Mouse (Mus musculus): Measurements from ENCODE around the gene Ppp1r8. TPM values are rescaled to one million over a fixed set of nuclear protein-coding genes. Genes with fewer than 3 reads are reported as not detected.
"Not testable (repeated sequence)": the region's sequence is repeated elsewhere in the genome, so short reads cannot be mapped to it uniquely, and the experiment has no call there.

Ppp1r8 gene
- polyA plus RNA-seq, 1 experiment from 2014 or later, result 66.2 TPM

DNA sequence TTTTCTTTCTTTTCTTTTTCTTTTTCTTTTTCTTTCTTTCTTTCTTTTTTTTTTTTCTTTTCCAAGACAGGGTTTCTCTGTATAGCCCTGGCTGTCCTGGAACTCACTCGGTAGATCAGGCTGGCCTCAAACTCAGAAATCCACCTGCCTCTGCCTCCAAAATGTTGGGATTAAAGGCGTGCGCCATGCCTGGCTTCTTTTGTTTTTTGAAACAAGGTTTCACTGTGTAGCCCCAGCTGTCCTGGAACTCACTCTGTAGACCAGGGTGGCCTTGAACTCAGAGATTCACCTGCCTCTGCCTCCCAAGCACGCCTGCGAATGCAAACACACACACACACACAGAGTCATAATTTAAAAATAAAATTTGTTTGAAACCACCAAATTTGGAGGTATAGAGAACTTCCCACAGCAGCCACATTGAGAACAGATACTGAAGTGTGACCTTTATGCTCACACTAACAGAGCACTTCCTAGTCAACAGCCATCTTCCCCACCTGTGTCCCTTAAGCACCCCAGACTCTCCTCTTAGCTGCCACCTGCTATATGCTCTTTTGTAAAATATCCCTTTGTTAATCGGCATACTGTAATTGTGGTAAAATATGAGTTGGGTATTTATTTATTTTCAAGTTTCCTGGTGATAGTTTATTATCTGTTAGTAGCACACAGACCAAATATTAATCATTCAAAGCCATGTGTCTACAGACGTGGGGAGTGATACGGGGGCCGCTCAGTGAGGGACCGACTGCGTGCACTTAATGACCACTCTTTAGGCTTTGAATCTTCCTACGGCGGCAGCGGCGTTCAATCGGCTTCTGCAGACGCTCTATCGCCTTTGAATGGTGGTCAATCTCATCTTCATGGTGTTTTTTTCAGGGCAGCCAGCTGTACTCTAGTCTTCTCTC is 41.5 kb downstream of the Ppp1r8 start:
- H3K9ac ChIP-seq (replicated peaks; ENCODE audit: low read depth, low read length), result no peak overlapping the region
- H3K27ac ChIP-seq (ENCODE audit: low read length), result no peak overlapping the region
- 93% methylated on average over 18 of the region's 18 CpGs for WGBS
- no peak overlapping the region for H3K4me2 ChIP-seq (ENCODE audit: low read length)
- no peaks in the 10 kb centered on the region for H3K36me3 ChIP-seq (ENCODE audit: control insufficient read depth, insufficient read depth)
- ATAC-seq, result no peak
- H3K9me3 ChIP-seq (ENCODE audit: control insufficient read depth, low read length), result no peaks in the 10 kb centered on the region
- H3K4me3 ChIP-seq (replicated peaks; ENCODE audit: low read length), result no peak overlapping the region
- no peaks in the 10 kb centered on the region for H3K27me3 ChIP-seq (replicated peaks; ENCODE audit: control insufficient read depth, insufficient read depth, low read length)
- no peaks in the 10 kb centered on the region for H3K4me1 ChIP-seq (replicated peaks; ENCODE audit: control insufficient read depth, insufficient read depth, low read length)

DNA sequence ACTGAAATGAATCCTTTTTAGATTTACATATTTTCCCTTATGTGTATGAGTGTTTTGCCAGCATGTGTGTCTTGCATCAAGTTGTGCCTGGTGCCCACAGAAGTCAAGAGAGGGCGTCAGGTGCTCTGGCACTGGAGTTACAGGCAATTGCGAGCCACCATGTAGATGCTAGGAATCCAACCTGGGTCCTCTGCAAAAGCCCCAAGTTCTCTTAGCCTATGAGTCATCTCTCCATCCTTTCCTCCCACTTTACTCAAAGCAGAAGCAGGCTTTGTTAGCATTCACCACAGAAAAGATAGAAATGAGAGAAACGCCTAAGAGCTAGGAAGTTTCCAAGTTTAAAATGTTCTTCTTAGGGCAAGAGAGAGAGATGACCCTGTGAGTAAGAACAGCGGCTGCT is 43.1 kb downstream of the Ppp1r8 start:
- Histone ChIP-seq H3K9me3 (ENCODE audit: control insufficient read depth, low read length) (no peaks in the 10 kb centered on the region), H3K4me1 (replicated peaks; ENCODE audit: control insufficient read depth, insufficient read depth, low read length) (peaks cover 7% of the 10 kb centered on the region)
- WGBS, result 86% methylated on average over 4 of the region's 4 CpGs

DNA sequence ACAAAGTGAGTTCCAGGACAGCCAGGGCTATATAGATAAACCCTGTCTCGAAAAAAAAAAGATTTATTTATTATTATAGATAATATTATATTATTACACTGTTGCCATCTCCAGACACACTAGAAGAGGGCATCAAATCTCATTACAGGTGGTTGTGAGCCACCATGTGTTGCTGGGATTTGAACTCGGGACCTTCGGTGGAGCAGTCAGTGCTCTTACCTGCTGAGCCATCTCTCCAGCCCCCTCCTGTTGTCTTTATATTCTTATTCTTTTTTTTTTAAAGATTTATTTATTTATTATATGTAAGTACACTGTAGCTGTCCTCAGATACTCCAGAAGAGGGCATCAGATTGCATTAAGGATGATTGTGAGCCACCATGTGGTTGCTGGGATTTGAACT is 44.3 kb downstream of the Ppp1r8 start:
- H3K27me3 ChIP-seq (replicated peaks; ENCODE audit: control insufficient read depth, insufficient read depth, low read length), result peaks cover 10% of the 10 kb centered on the region
- 89% methylated on average over 3 of the region's 3 CpGs for WGBS
- H3K9me3 ChIP-seq (ENCODE audit: control insufficient read depth, low read length); H3K36me3 ChIP-seq (ENCODE audit: control insufficient read depth, insufficient read depth); H3K27ac ChIP-seq (ENCODE audit: low read length); ATAC-seq; H3K9ac ChIP-seq (replicated peaks; ENCODE audit: low read depth, low read length); H3K4me1 ChIP-seq (replicated peaks; ENCODE audit: control insufficient read depth, insufficient read depth, low read length); H3K4me2 ChIP-seq (ENCODE audit: low read length); H3K4me3 ChIP-seq (replicated peaks; ENCODE audit: low read length): not testable (repeated sequence)

More for the DNA sequence above, 43.1 kb downstream of the Ppp1r8 start:
- peaks cover 8% of the 10 kb centered on the region for H3K27me3 ChIP-seq (replicated peaks; ENCODE audit: control insufficient read depth, insufficient read depth, low read length)
- ATAC-seq, result no peak
- H3K4me3 ChIP-seq (replicated peaks; ENCODE audit: low read length), result no peak overlapping the region
- no peaks in the 10 kb centered on the region for H3K36me3 ChIP-seq (ENCODE audit: control insufficient read depth, insufficient read depth)
- no peak overlapping the region for H3K4me2 ChIP-seq (ENCODE audit: low read length)
- H3K27ac ChIP-seq (ENCODE audit: low read length), result no peak overlapping the region
- H3K9ac ChIP-seq (replicated peaks; ENCODE audit: low read depth, low read length), result no peak overlapping the region

DNA sequence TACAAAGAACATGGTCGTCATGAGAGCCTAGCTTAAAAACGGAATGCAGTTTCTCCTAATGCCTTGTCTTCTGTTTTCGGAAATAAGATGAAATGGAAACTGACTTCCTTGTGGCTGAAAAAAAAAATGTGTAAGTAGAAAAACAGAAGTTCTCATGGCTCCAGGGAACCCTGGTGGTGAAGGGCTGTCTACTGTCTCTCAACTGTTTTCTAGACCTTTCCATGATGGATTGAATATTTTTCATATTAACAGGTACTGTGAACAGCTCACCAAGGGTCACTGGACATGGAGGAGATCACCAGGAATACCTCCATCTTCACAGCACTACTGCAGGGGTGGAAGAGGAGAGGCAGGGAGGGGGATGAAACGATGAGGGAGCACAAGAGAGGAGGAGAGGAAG is 44.9 kb downstream of the Ppp1r8 start:
- ATAC-seq, result no peak
- Histone ChIP-seq H3K27ac (ENCODE audit: low read length) (no peak overlapping the region), H3K36me3 (ENCODE audit: control insufficient read depth, insufficient read depth) (no peaks in the 10 kb centered on the region), H3K4me2 (ENCODE audit: low read length) (no peak overlapping the region), H3K9ac (replicated peaks; ENCODE audit: low read depth, low read length) (no peak overlapping the region), H3K4me1 (replicated peaks; ENCODE audit: control insufficient read depth, insufficient read depth, low read length) (peaks cover 7% of the 10 kb centered on the region), H3K9me3 (ENCODE audit: control insufficient read depth, low read length) (no peaks in the 10 kb centered on the region), H3K27me3 (replicated peaks; ENCODE audit: control insufficient read depth, insufficient read depth, low read length) (peaks cover 10% of the 10 kb centered on the region), H3K4me3 (replicated peaks; ENCODE audit: low read length) (no peak overlapping the region)
- WGBS, result 75% methylated on average over 4 of the region's 4 CpGs

DNA sequence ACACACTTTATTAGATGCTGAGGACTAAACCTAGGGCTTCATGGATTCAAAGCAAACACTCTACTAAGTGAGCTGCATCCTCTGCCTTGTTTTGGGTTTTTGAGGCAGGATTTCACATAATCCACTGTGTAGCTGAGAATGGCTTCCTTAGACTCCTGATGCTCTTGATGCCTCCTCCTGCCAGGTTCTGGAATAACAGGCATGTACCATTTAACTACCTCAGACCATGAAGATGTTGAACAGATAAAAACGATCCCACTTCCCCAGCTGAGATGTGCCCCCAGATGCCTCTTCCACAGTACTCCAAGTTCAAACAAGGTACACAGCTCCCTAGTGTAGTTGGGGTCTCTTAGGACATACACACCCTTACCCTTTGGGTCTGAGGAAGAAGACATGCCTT is 45.5 kb downstream of the Ppp1r8 start:
- WGBS, result 81% methylated on average over 1 of the region's 1 CpGs

DNA sequence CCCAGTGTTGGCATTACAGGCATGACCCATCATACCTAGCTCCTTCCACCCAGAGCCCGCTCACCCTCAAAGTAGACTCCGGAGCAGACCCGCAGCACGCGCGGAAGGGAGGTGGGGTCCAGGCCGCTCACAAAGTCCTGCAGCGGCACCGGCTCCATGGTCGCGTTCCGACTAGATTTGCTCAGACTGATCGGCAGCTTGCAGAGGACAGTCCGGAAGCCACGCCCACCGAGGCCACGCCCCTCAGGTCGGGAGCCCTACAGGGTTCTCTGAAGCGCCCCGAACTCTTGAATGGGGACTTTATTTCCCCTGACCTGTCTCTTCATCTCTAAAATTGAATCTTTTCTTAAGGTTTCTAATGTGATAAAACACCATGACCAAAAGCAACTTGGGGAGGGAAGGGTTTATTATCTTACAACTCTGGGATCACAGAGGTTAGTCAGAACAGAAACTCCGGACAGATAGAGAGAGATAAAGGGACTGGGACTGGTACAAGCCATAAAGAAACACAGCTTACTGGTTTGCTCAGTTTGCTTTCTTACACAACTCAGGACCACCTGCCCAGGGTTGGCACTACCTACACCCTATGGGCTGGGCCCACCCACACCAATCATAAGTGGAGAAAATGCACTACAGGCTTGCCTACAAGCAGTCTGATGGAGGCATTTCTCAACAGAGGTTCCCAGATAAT is 46.6 kb downstream of the Ppp1r8 start, which contains the start of gene Themis2:
TSS of gene Themis2 (minus strand) at position 192 of the 691 bp plus-strand sequence.
- Histone ChIP-seq H3K9ac (replicated peaks; ENCODE audit: low read depth, low read length) (0 out of 2 replicates have a peak within 1 kb of the TSS, but pooled peaks have one; percentile 29), H3K9me3 (ENCODE audit: control insufficient read depth, low read length) (no peaks in the 10 kb centered on the region), H3K27me3 (replicated peaks; ENCODE audit: control insufficient read depth, insufficient read depth, low read length) (peaks cover 10% of the 10 kb centered on the region), H3K36me3 (ENCODE audit: control insufficient read depth, insufficient read depth) (no peaks in the 10 kb centered on the region), H3K4me1 (replicated peaks; ENCODE audit: control insufficient read depth, insufficient read depth, low read length) (peaks cover 7% of the 10 kb centered on the region), H3K27ac (ENCODE audit: low read length) (no peak within 1 kb of the TSS), H3K4me2 (ENCODE audit: low read length) (peak within 1 kb of the TSS; percentile 50), H3K4me3 (replicated peaks; ENCODE audit: low read length) (peak within 1 kb of the TSS; percentile 28)
- 2% methylated on average over 21 of the region's 21 CpGs for WGBS
- ATAC-seq, result no peak

More for the DNA sequence above, 45.5 kb downstream of the Ppp1r8 start:
- no peak for ATAC-seq
- no peak overlapping the region for H3K4me2 ChIP-seq (ENCODE audit: low read length)
- peaks cover 10% of the 10 kb centered on the region for H3K27me3 ChIP-seq (replicated peaks; ENCODE audit: control insufficient read depth, insufficient read depth, low read length)
- no peak overlapping the region for H3K27ac ChIP-seq (ENCODE audit: low read length)
- H3K4me3 ChIP-seq (replicated peaks; ENCODE audit: low read length), result no peak overlapping the region
- no peaks in the 10 kb centered on the region for H3K36me3 ChIP-seq (ENCODE audit: control insufficient read depth, insufficient read depth)
- no peaks in the 10 kb centered on the region for H3K9me3 ChIP-seq (ENCODE audit: control insufficient read depth, low read length)
- no peak overlapping the region for H3K9ac ChIP-seq (replicated peaks; ENCODE audit: low read depth, low read length)
- H3K4me1 ChIP-seq (replicated peaks; ENCODE audit: control insufficient read depth, insufficient read depth, low read length), result peaks cover 7% of the 10 kb centered on the region

DNA sequence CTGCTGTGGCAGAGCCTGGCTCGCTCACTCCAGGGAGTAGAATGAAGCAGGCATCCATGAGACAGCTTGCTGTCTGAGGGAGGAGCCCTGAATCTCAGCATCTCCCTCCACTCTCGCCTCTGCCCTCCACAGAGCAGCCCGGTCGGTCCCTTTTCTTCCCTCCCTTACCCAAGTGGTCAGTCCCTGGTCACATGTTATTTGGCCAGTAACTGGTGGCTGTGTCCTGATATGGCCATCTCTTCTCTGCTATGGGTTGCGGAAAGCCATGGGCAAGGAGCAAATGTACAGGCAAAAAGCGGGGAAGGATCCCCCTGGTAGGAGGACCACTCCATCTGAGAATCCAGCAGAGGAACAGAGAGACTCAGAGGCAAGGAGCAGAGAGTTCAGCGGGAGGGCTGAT is 47.8 kb downstream of the Ppp1r8 start:
- Histone ChIP-seq H3K4me1 (replicated peaks; ENCODE audit: control insufficient read depth, insufficient read depth, low read length) (peaks cover 7% of the 10 kb centered on the region), H3K27me3 (replicated peaks; ENCODE audit: control insufficient read depth, insufficient read depth, low read length) (peaks cover 10% of the 10 kb centered on the region), H3K9me3 (ENCODE audit: control insufficient read depth, low read length) (no peaks in the 10 kb centered on the region), H3K36me3 (ENCODE audit: control insufficient read depth, insufficient read depth) (no peaks in the 10 kb centered on the region), H3K4me2 (ENCODE audit: low read length) (no peak overlapping the region), H3K9ac (replicated peaks; ENCODE audit: low read depth, low read length) (no peak overlapping the region), H3K4me3 (replicated peaks; ENCODE audit: low read length) (no peak overlapping the region), H3K27ac (ENCODE audit: low read length) (no peak overlapping the region)
- WGBS, result 57% methylated on average over 7 of the region's 7 CpGs
- ATAC-seq, result no peak

DNA sequence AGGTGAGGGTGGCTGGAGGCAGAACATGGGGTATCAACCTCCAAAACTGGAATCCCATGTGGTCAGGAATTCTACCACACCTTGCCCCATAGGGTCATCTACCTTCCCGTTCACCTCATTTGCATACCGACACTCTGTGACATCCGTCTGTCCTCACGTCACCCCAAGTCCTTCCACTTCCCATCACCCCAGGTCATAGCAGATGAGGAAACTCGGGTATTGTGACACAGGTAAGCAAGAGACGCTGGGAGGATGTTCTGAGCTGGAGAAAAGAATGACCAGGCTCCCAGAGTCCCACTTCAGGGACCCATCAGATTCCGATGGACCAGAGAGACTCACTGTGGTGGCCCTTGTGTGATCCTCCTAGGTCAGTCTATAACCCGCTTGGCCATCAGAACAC is 48.2 kb downstream of the Ppp1r8 start:
- Histone ChIP-seq H3K4me2 (ENCODE audit: low read length) (no peak overlapping the region), H3K4me3 (replicated peaks; ENCODE audit: low read length) (no peak overlapping the region), H3K27ac (ENCODE audit: low read length) (no peak overlapping the region), H3K36me3 (ENCODE audit: control insufficient read depth, insufficient read depth) (no peaks in the 10 kb centered on the region), H3K4me1 (replicated peaks; ENCODE audit: control insufficient read depth, insufficient read depth, low read length) (peaks cover 7% of the 10 kb centered on the region), H3K27me3 (replicated peaks; ENCODE audit: control insufficient read depth, insufficient read depth, low read length) (peaks cover 10% of the 10 kb centered on the region), H3K9me3 (ENCODE audit: control insufficient read depth, low read length) (no peaks in the 10 kb centered on the region), H3K9ac (replicated peaks; ENCODE audit: low read depth, low read length) (no peak overlapping the region)
- 83% methylated on average over 8 of the region's 8 CpGs for WGBS
- no peak for ATAC-seq

DNA sequence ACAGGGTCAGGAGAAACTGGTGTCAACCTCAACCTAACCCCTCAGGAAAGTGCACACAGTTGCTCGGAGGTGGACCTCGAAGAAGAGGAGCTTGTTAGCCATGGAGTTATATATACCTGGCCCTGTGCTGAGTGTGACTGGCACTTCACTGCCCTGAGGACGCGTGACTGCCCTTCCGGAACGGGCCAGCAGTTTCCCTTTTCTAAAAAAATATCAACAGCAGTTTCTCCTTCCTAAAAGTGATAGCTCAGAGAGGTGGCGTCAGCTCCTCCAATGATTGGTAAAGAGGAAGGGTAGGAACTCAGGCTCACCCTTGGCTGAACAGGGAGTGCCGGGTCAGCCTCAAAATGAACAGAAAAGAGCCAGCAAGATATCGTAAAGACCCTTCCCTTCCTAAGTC is 48.9 kb downstream of the Ppp1r8 start:
- Histone ChIP-seq H3K27me3 (replicated peaks; ENCODE audit: control insufficient read depth, insufficient read depth, low read length) (peaks cover 10% of the 10 kb centered on the region), H3K9me3 (ENCODE audit: control insufficient read depth, low read length) (no peaks in the 10 kb centered on the region), H3K4me3 (replicated peaks; ENCODE audit: low read length) (no peak overlapping the region), H3K4me1 (replicated peaks; ENCODE audit: control insufficient read depth, insufficient read depth, low read length) (peaks cover 7% of the 10 kb centered on the region), H3K36me3 (ENCODE audit: control insufficient read depth, insufficient read depth) (no peaks in the 10 kb centered on the region), H3K27ac (ENCODE audit: low read length) (no peak overlapping the region), H3K9ac (replicated peaks; ENCODE audit: low read depth, low read length) (no peak overlapping the region), H3K4me2 (ENCODE audit: low read length) (no peak overlapping the region)
- WGBS, result 87% methylated on average over 9 of the region's 9 CpGs
- no peak for ATAC-seq

Measured in forebrain, embryonic 16.5 days (tissue).